Comparison of ENCODE assay signal across 9 mouse cellular contexts in genomic region chr8:106687479-106687878, GRCm38 (mm10). TPM values are rescaled to one million over a fixed set of nuclear protein-coding genes. Genes with fewer than 3 reads are reported as not detected.
DNase-seq lines count a peak whose midpoint lies in the region; ATAC-seq and TF ChIP-seq lines count a peak whose summit lies in the region.
"Had no signal": no experiment of that assay in that cellular context is flagged by ENCODE, and none has a peak within 500 bp of the region (broad histone marks: within the 10 kb centered on the region; RNA-seq: fewer than 3 reads in every experiment).

No protein-coding gene starts in this region.

- H3K36me3 ChIP-seq in intestine, postnatal 0 days (ENCODE audit: control insufficient read depth, insufficient read depth), result peaks cover 6% of the 10 kb centered on the region; the same call in 1 of the 2 replicates
- no peaks in the 10 kb centered on the region for H3K36me3 ChIP-seq in intestine, embryonic 15.5 days
- H3K36me3 ChIP-seq in E14TG2a.4 (ENCODE audit: insufficient read depth, low read length), result peaks cover 38% of the 10 kb centered on the region
- H3K36me3 ChIP-seq in embryonic facial prominence, embryonic 14.5 days (ENCODE audit: control insufficient read depth, insufficient read depth, low read length), result peaks cover 12% of the 10 kb centered on the region
- H3K36me3 ChIP-seq in small intestine, adult 2 months (ENCODE audit: control insufficient read depth, insufficient read depth, low read length), result peaks cover 4% of the 10 kb centered on the region; the same call in 1 of the 2 replicates

- no peak for TF ChIP-seq POLR2A in small intestine, adult 2 months (IDR thresholded peaks at IDR 0.05; ENCODE audit: low read depth, low read length)

- DNase-seq in 416B (ENCODE audit: low read depth), result peak; percentile 84
- peak; percentile 90 for DNase-seq in embryonic facial prominence, embryonic 14.5 days (ENCODE audit: low spot score)
- no peak for DNase-seq in spleen, postnatal 14 days (ENCODE audit: low spot score in 2 of 2)
- DNase-seq in frontal cortex, postnatal 25 days (ENCODE audit: low spot score in 2 of 2), result no peak

- H3K4me3 ChIP-seq in intestine, postnatal 0 days (ENCODE audit: low read depth, low read length), result no peak overlapping the region
- H3K4me3 ChIP-seq in intestine, embryonic 15.5 days (replicated peaks), result no peak overlapping the region
- H3K4me3 ChIP-seq in E14TG2a.4 (replicated peaks; ENCODE audit: low read length), result no peak overlapping the region
- no peak overlapping the region for H3K4me3 ChIP-seq in embryonic facial prominence, embryonic 14.5 days (ENCODE audit: low read depth, low read length)
- no peak overlapping the region for H3K4me3 ChIP-seq in small intestine, adult 2 months (ENCODE audit: low read depth, low read length)
- H3K4me3 ChIP-seq: megakaryocyte, embryonic 14.5 days had no signal

- peak; percentile 86 for TF ChIP-seq CTCF in intestine, postnatal 0 days (IDR thresholded peaks at IDR 0.05; ENCODE audit: low read depth)
- TF ChIP-seq CTCF in E14TG2a.4 (conservative IDR thresholded peaks at IDR 0.05; ENCODE audit: low read length), result peak; percentile 58
- TF ChIP-seq CTCF in small intestine, adult 2 months (IDR thresholded peaks at IDR 0.05; ENCODE audit: extremely low read depth, insufficient read length, insufficient replicate concordance, low read depth, low read length), result 0 out of 2 replicates have a peak, but pooled peaks have one; percentile 2

- ATAC-seq in intestine, postnatal 0 days, result no peak
- ATAC-seq in intestine, embryonic 15.5 days, result no peak
- ATAC-seq in embryonic facial prominence, embryonic 14.5 days (ENCODE audit: low read depth), result peak; percentile 51; the same call in 1 of the 2 replicates

- no peak overlapping the region for H3K27ac ChIP-seq in intestine, postnatal 0 days (ENCODE audit: low read depth, low read length)
- no peak overlapping the region for H3K27ac ChIP-seq in intestine, embryonic 15.5 days
- H3K27ac ChIP-seq in embryonic facial prominence, embryonic 14.5 days (replicated peaks; ENCODE audit: low read depth, low read length), result no peak overlapping the region
- no peak overlapping the region for H3K27ac ChIP-seq in small intestine, adult 2 months (ENCODE audit: insufficient read depth, low read depth, low read length)

- WGBS in intestine, postnatal 0 days, result 6% methylated on average over 4 of the region's 4 CpGs
- WGBS in intestine, embryonic 15.5 days, result 2% methylated on average over 4 of the region's 4 CpGs
- 2% methylated on average over 4 of the region's 4 CpGs for WGBS in embryonic facial prominence, embryonic 14.5 days
- under 1% methylated on average over 4 of the region's 4 CpGs for WGBS in small intestine, adult 2 months

- no peak overlapping the region for H3K4me2 ChIP-seq in intestine, postnatal 0 days (replicated peaks; ENCODE audit: low read depth)
- H3K4me2 ChIP-seq in intestine, embryonic 15.5 days (replicated peaks), result no peak overlapping the region
- no peak overlapping the region for H3K4me2 ChIP-seq in embryonic facial prominence, embryonic 14.5 days (ENCODE audit: low read depth, low read length)

- H3K4me1 ChIP-seq in intestine, postnatal 0 days (replicated peaks; ENCODE audit: control insufficient read depth, insufficient read depth, low read length), result no peaks in the 10 kb centered on the region
- H3K4me1 ChIP-seq in intestine, embryonic 15.5 days (replicated peaks), result peaks cover 14% of the 10 kb centered on the region; the same call in 1 of the 2 replicates
- H3K4me1 ChIP-seq in E14TG2a.4 (replicated peaks; ENCODE audit: low read depth, low read length), result peaks cover 46% of the 10 kb centered on the region
- H3K4me1 ChIP-seq in embryonic facial prominence, embryonic 14.5 days (ENCODE audit: control insufficient read depth, insufficient read depth, low read length), result no peaks in the 10 kb centered on the region
- no peaks in the 10 kb centered on the region for H3K4me1 ChIP-seq in small intestine, adult 2 months (ENCODE audit: control insufficient read depth, insufficient read depth, insufficient read length, low read length)

- no peaks in the 10 kb centered on the region for H3K27me3 ChIP-seq in intestine, postnatal 0 days (replicated peaks; ENCODE audit: control insufficient read depth, insufficient read depth, low read length)
- H3K27me3 ChIP-seq in intestine, embryonic 15.5 days (replicated peaks), result no peaks in the 10 kb centered on the region
- no peaks in the 10 kb centered on the region for H3K27me3 ChIP-seq in E14TG2a.4 (ENCODE audit: insufficient read depth, low read length)
- no peaks in the 10 kb centered on the region for H3K27me3 ChIP-seq in embryonic facial prominence, embryonic 14.5 days (replicated peaks; ENCODE audit: control insufficient read depth, insufficient read depth, low read length)
- no peaks in the 10 kb centered on the region for H3K27me3 ChIP-seq in small intestine, adult 2 months (ENCODE audit: control insufficient read depth, insufficient read depth, low read length)

- H3K9me3 ChIP-seq in intestine, postnatal 0 days (ENCODE audit: control insufficient read depth), result no peaks in the 10 kb centered on the region
- no peaks in the 10 kb centered on the region for H3K9me3 ChIP-seq in intestine, embryonic 15.5 days
- H3K9me3 ChIP-seq in E14TG2a.4 (ENCODE audit: low read length), result no peaks in the 10 kb centered on the region
- H3K9me3 ChIP-seq in embryonic facial prominence, embryonic 14.5 days (ENCODE audit: control insufficient read depth, low read length), result no peaks in the 10 kb centered on the region
- H3K9me3 ChIP-seq: megakaryocyte, embryonic 14.5 days had no signal

- no peak overlapping the region for H3K9ac ChIP-seq in intestine, postnatal 0 days (ENCODE audit: low read depth, low read length)
- no peak overlapping the region for H3K9ac ChIP-seq in intestine, embryonic 15.5 days
- no peak overlapping the region for H3K9ac ChIP-seq in embryonic facial prominence, embryonic 14.5 days (ENCODE audit: low read depth, low read length)

RNA-seq across cellular contexts. Expression of gene Tango6, which starts 4.6 kb away (rescaled TPM):
- polyA plus RNA-seq in intestine, postnatal 0 days (2015; fragmentation: Nextera tagmentation; extraction: Ambion mirVana), result 1.7 and 1.9 TPM in 2 replicates
- 8.3 and 9.1 TPM in 2 replicates for polyA plus RNA-seq in intestine, embryonic 15.5 days (2015; fragmentation: Nextera tagmentation; extraction: Ambion mirVana)
- polyA plus RNA-seq in embryonic facial prominence, embryonic 14.5 days (2014; fragmentation: Nextera tagmentation; extraction: Ambion mirVana), result 6.1 and 7.2 TPM in 2 replicates
- 1.2 and 2.1 TPM in 2 replicates for polyA plus RNA-seq in small intestine, adult 2 months (2012; rRNA removed)

Comparison
In these comparisons a context has a peak if more than half of its experiments do, and no peak if none do; other contexts are left out.
1. CTCF ChIP-seq: peak in every context shown above with its lines; median percentile 86 in intestine, postnatal 0 days; 58 in E14TG2a.4; 2 in small intestine, adult 2 months.
2. DNase-seq: peak in 416B (single experiment) and embryonic facial prominence, embryonic 14.5 days (single experiment); none in spleen, postnatal 14 days (0 of 2) and frontal cortex, postnatal 25 days (0 of 2).